Mouse (Mus musculus): ENCODE measurements at regions not wholly inside any gene's neighbourhood (a gene's known extent, or its start where the extent isn't known, plus 50 kb on each side); places are given as distances from the start of the nearest gene placed in this dataset.

GRCm38 (mm10) chr13:107546181-107546900 is 497.9 kb upstream of the Smim15 start:
- H3K4me1 ChIP-seq, result no peaks in the 10 kb centered on the region
- no peaks in the 10 kb centered on the region for H3K9me3 ChIP-seq (replicated peaks)
- WGBS, result 79% methylated on average over 10 of the region's 10 CpGs
- H3K27me3 ChIP-seq, result no peaks in the 10 kb centered on the region
- no peaks in the 10 kb centered on the region for H3K36me3 ChIP-seq
- H3K27ac ChIP-seq (replicated peaks), result no peak overlapping the region
- ATAC-seq (ENCODE audit: insufficient number of reproducible peaks, low FRiP score, low TSS enrichment, low read depth), result no peak
- H3K4me3 ChIP-seq (replicated peaks), result no peak overlapping the region
- H3K9ac ChIP-seq, result no peak overlapping the region
- no peak overlapping the region for H3K4me2 ChIP-seq (replicated peaks)

- Histone ChIP-seq H3K4me2 (replicated peaks) (no peak overlapping the region), H3K9me3 (replicated peaks) (no peaks in the 10 kb centered on the region), H3K36me3 (no peaks in the 10 kb centered on the region), H3K9ac (no peak overlapping the region), H3K27me3 (no peaks in the 10 kb centered on the region), H3K4me1 (no peaks in the 10 kb centered on the region), H3K27ac (replicated peaks) (no peak overlapping the region), H3K4me3 (replicated peaks) (no peak overlapping the region)
- no peak for ATAC-seq (ENCODE audit: insufficient number of reproducible peaks, low FRiP score, low TSS enrichment, low read depth)
- 44% methylated on average over 2 of the region's 2 CpGs for WGBS
Measured at GRCm38 (mm10) chr13:107541635-107541955, 502.7 kb upstream of the Smim15 start.

DNA sequence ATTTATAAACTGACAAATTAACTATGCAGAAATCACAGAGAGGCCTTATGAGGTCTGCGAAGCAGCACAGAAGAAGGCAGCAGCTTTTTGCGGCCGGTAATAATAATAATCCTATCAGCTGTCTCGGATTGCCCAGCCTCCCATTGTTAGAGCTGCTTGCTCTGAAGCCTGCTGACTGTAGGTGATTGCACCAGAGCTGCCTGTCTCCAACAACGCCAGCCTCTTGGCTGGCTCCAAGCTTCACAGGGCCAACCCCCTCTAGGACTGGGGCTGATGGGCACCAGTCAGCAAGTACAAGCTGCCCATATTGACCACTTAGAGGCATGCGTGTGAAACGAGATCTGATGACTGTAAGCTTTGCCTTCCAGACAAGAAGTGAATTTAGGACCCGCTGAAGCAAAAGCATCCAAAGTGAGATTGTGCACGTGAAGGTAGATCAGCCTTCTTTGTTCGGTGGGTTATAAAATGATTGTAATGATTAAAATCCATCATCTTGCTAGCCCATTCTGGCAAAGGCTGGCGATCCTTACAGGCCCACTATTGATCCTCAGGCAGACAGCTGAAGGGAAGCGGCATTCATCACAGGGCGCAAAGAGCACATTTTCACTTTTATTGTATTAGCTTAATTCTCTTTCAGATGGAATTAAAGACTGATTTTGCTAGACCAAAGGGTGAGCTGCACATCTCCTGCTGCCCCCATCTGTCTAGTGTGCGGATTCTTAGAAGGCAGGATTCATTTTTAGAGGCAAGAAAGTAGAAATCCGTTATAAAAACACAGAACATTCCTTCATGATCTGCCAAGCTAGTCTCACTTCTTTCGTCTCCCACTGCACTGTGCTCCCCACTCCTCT is 503.2 kb upstream of the Smim15 start:
- Histone ChIP-seq H3K27me3 (no peaks in the 10 kb centered on the region), H3K36me3 (no peaks in the 10 kb centered on the region), H3K4me1 (no peaks in the 10 kb centered on the region), H3K27ac (replicated peaks) (no peak overlapping the region), H3K9ac (no peak overlapping the region), H3K4me2 (replicated peaks) (no peak overlapping the region), H3K4me3 (replicated peaks) (no peak overlapping the region), H3K9me3 (replicated peaks) (no peaks in the 10 kb centered on the region)
- ATAC-seq (ENCODE audit: insufficient number of reproducible peaks, low FRiP score, low TSS enrichment, low read depth), result no peak
- 70% methylated on average over 16 of the region's 16 CpGs for WGBS

DNA sequence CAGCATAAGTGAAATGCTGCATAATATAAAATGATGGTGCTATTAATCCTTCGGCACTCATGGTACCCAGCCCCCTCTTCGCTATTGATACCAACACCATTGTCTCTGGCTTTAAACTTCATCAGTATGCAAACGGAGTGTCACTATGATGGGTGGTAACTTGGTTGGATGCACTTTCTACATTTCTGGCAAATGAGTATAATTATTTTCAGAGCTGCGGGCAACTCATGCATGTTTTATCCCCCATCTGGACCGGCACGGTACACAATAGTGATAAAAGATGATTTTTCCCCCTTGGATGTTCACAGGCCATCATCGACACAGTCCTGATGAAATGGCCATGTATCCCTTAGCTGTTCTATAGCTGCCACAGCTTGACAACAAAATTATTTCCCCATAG is 503.9 kb upstream of the Smim15 start:
- Histone ChIP-seq H3K4me1 (no peaks in the 10 kb centered on the region), H3K36me3 (no peaks in the 10 kb centered on the region), H3K9me3 (replicated peaks) (no peaks in the 10 kb centered on the region), H3K9ac (no peak overlapping the region), H3K27me3 (no peaks in the 10 kb centered on the region), H3K4me2 (replicated peaks) (no peak overlapping the region), H3K27ac (replicated peaks) (no peak overlapping the region), H3K4me3 (replicated peaks) (no peak overlapping the region)
- 83% methylated on average over 7 of the region's 7 CpGs for WGBS
- no peak for ATAC-seq (ENCODE audit: insufficient number of reproducible peaks, low FRiP score, low TSS enrichment, low read depth)

DNA sequence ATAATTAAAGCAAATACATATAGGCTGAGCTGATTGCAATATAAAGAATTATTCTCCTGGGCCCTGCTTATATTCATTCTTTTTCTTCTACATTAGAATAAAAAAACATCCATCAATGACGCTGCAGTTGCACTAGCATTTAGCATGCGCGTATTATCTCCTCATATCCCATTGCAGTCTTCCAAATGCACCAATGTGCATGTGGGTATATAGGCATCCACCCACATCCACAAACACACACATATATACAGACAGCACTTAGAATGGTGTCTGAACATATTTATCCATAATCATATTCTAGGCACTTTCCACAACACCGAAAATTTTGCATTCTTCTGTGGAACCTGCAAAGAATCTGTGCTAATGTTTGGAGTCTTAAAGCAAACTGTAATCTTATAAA is 504.4 kb upstream of the Smim15 start:
- no peak overlapping the region for H3K27ac ChIP-seq (replicated peaks)
- no peak overlapping the region for H3K9ac ChIP-seq
- ATAC-seq (ENCODE audit: insufficient number of reproducible peaks, low FRiP score, low TSS enrichment, low read depth), result no peak
- 92% methylated on average over 4 of the region's 4 CpGs for WGBS
- H3K4me2 ChIP-seq (replicated peaks), result no peak overlapping the region
- H3K4me3 ChIP-seq (replicated peaks), result no peak overlapping the region
- H3K4me1 ChIP-seq, result no peaks in the 10 kb centered on the region
- no peaks in the 10 kb centered on the region for H3K27me3 ChIP-seq
- H3K36me3 ChIP-seq, result no peaks in the 10 kb centered on the region
- no peaks in the 10 kb centered on the region for H3K9me3 ChIP-seq (replicated peaks)

DNA sequence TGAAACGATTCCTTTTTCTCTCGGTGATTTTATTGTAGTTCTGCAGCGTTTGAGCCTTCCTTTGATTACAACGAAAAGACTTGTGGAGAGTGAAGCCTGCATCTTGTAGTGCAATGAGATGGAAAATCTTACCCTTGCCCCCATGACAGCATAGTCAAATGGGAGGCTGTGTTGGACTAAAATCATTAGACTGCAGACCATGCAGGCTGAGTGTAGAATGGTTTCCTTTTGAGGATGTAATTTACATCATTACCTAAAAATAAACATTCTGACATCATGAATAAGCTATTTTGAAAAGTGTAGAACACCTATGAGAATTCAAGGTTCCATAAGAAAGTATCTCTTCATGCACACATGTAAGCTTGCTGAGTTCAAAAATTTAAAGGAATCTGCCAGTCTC is 504.9 kb upstream of the Smim15 start:
- H3K9ac ChIP-seq, result no peak overlapping the region
- no peaks in the 10 kb centered on the region for H3K4me1 ChIP-seq
- H3K9me3 ChIP-seq (replicated peaks), result no peaks in the 10 kb centered on the region
- H3K27me3 ChIP-seq, result no peaks in the 10 kb centered on the region
- ATAC-seq (ENCODE audit: insufficient number of reproducible peaks, low FRiP score, low TSS enrichment, low read depth), result no peak
- no peak overlapping the region for H3K4me3 ChIP-seq (replicated peaks)
- H3K4me2 ChIP-seq (replicated peaks), result no peak overlapping the region
- no peaks in the 10 kb centered on the region for H3K36me3 ChIP-seq
- H3K27ac ChIP-seq (replicated peaks), result no peak overlapping the region
- 84% methylated on average over 4 of the region's 4 CpGs for WGBS

GRCm38 (mm10) chr13:107535213-107535612 is 509.0 kb upstream of the Smim15 start:
- Histone ChIP-seq H3K4me3 (replicated peaks) (no peak overlapping the region), H3K4me1 (0 out of 2 replicates have a peak, but pooled peaks cover 5% of the 10 kb centered on the region), H3K9ac (no peak overlapping the region), H3K27ac (replicated peaks) (no peak overlapping the region), H3K36me3 (no peaks in the 10 kb centered on the region), H3K27me3 (no peaks in the 10 kb centered on the region), H3K4me2 (replicated peaks) (no peak overlapping the region), H3K9me3 (replicated peaks) (no peaks in the 10 kb centered on the region)
- no peak for ATAC-seq (ENCODE audit: insufficient number of reproducible peaks, low FRiP score, low TSS enrichment, low read depth)
- WGBS, result 75% methylated on average over 5 of the region's 5 CpGs

- Histone ChIP-seq H3K4me3 (replicated peaks) (no peak overlapping the region), H3K36me3 (no peaks in the 10 kb centered on the region), H3K27ac (replicated peaks) (no peak overlapping the region), H3K27me3 (no peaks in the 10 kb centered on the region), H3K9me3 (replicated peaks) (no peaks in the 10 kb centered on the region), H3K4me1 (0 out of 2 replicates have a peak, but pooled peaks cover 5% of the 10 kb centered on the region), H3K9ac (no peak overlapping the region), H3K4me2 (replicated peaks) (no peak overlapping the region)
- no peak for ATAC-seq (ENCODE audit: insufficient number of reproducible peaks, low FRiP score, low TSS enrichment, low read depth)
- 88% methylated on average over 3 of the region's 3 CpGs for WGBS
Measured at GRCm38 (mm10) chr13:107533323-107533722, 510.9 kb upstream of the Smim15 start.

- Histone ChIP-seq H3K4me3 (replicated peaks) (no peak overlapping the region), H3K27me3 (no peaks in the 10 kb centered on the region), H3K4me2 (replicated peaks) (no peak overlapping the region), H3K9ac (no peak overlapping the region), H3K36me3 (no peaks in the 10 kb centered on the region), H3K9me3 (replicated peaks) (no peaks in the 10 kb centered on the region), H3K4me1 (0 out of 2 replicates have a peak, but pooled peaks cover 5% of the 10 kb centered on the region), H3K27ac (replicated peaks) (no peak overlapping the region)
- WGBS, result 44% methylated on average over 10 of the region's 10 CpGs
- no peak for ATAC-seq (ENCODE audit: insufficient number of reproducible peaks, low FRiP score, low TSS enrichment, low read depth)
Measured at GRCm38 (mm10) chr13:107531528-107531927, 509.6 kb upstream of the Kif2a start.

DNA sequence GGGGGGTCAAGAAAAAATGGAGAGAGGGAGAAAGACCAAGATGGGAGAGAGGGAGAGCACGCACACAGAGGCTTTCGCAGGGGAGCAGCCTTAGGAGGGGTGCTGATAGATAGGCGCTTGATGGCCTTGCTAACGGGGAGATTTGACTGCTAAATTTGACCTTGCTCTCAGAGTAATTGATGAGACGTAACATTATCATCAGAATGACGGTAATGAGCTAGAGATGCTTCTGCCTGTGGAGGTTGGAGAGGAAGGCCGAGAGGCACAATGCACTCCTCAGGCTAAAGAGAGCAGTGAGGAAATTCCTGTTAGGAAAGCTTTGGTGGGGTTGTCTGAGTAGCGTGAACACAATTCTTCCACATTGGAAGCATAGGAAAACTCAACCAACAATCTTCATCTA is 509.1 kb upstream of the Kif2a start:
- Histone ChIP-seq H3K4me2 (replicated peaks) (no peak overlapping the region), H3K36me3 (no peaks in the 10 kb centered on the region), H3K27me3 (no peaks in the 10 kb centered on the region), H3K4me3 (replicated peaks) (no peak overlapping the region), H3K4me1 (0 out of 2 replicates have a peak, but pooled peaks cover 5% of the 10 kb centered on the region), H3K9ac (no peak overlapping the region), H3K27ac (replicated peaks) (no peak overlapping the region), H3K9me3 (replicated peaks) (no peaks in the 10 kb centered on the region)
- no peak for ATAC-seq (ENCODE audit: insufficient number of reproducible peaks, low FRiP score, low TSS enrichment, low read depth)
- WGBS, result 45% methylated on average over 8 of the region's 8 CpGs

DNA sequence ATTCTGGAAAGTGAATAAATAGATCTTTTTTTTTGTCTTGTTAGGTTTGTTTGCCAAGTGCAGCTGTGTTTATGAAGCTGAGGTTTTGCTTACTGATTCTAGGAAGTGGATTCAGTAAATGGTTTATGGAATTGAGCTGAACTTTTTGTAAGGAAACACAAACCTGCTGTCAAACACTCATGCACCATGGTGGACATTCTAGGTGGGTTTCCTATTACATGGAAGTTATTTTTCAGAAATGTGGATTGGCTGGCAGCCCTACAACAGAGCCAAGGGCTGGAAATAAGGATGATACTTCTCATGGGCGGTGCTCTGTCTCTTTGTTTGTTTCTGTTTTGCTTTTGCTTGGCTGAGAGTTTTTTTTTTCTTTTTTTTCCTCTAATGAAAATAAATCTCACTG is 508.5 kb upstream of the Kif2a start:
- Histone ChIP-seq H3K4me1 (0 out of 2 replicates have a peak, but pooled peaks cover 5% of the 10 kb centered on the region), H3K9ac (no peak overlapping the region), H3K27ac (replicated peaks) (no peak overlapping the region), H3K4me3 (replicated peaks) (no peak overlapping the region), H3K36me3 (no peaks in the 10 kb centered on the region), H3K9me3 (replicated peaks) (no peaks in the 10 kb centered on the region), H3K27me3 (no peaks in the 10 kb centered on the region), H3K4me2 (replicated peaks) (no peak overlapping the region)
- ATAC-seq (ENCODE audit: insufficient number of reproducible peaks, low FRiP score, low TSS enrichment, low read depth), result no peak
- WGBS, result 77% methylated on average over 1 of the region's 1 CpGs
